Mouse (Mus musculus): ENCODE data around the gene Fam181b. TPM values are rescaled to one million over a fixed set of nuclear protein-coding genes. Genes with fewer than 3 reads are reported as not detected.

Fam181b gene
- polyA plus RNA-seq, 1 experiment from 2014 or later: 3.2 TPM

DNA sequence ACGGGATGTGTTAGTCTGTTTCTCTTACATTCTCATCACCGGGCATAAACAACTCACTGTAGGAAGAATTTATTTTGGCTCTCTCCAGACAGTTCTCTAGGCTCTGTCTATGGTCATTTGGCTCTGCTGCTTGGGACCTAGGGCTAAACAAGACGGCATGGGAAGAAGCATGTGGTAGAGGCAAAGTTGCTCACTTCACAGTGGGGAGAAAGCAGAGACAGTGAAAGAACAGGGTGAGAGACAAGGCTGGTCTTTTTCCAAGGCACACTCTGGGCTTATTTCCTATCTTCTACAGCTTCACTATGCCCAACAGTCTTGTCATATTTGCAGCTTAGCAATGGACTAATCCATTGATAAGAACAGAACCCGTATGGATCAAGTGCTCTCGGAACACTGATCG is 31.4 kb downstream of the Fam181b start:
- no peaks in the 10 kb centered on the region for H3K27me3 ChIP-seq (ENCODE audit: control insufficient read depth, insufficient read depth, low read length)
- H3K9ac ChIP-seq (ENCODE audit: low read length): no peak overlapping the region
- 77% methylated on average over 6 of the region's 6 CpGs for WGBS
- H3K27ac ChIP-seq (ENCODE audit: low read length): no peak overlapping the region
- no peaks in the 10 kb centered on the region for H3K4me1 ChIP-seq (ENCODE audit: control insufficient read depth, insufficient read depth, low read length)
- no peaks in the 10 kb centered on the region for H3K9me3 ChIP-seq (replicated peaks; ENCODE audit: control insufficient read depth, low read length)
- ATAC-seq (replicated peaks; ENCODE audit: extremely low read depth, insufficient read depth, low FRiP score): no peak
- H3K36me3 ChIP-seq (ENCODE audit: control insufficient read depth, insufficient read depth): no peaks in the 10 kb centered on the region
- no peak overlapping the region for H3K4me2 ChIP-seq (ENCODE audit: low read depth, low read length)
- H3K4me3 ChIP-seq (ENCODE audit: low read length): no peak overlapping the region

GRCm38 (mm10) chr7:93117561-93117960 is 37.9 kb downstream of the Fam181b start:
- no peak overlapping the region for H3K4me3 ChIP-seq (ENCODE audit: low read length)
- H3K27me3 ChIP-seq (ENCODE audit: control insufficient read depth, insufficient read depth, low read length): no peaks in the 10 kb centered on the region
- H3K9ac ChIP-seq (ENCODE audit: low read length): no peak overlapping the region
- no peaks in the 10 kb centered on the region for H3K9me3 ChIP-seq (replicated peaks; ENCODE audit: control insufficient read depth, low read length)
- no peak overlapping the region for H3K27ac ChIP-seq (ENCODE audit: low read length)
- H3K4me1 ChIP-seq (ENCODE audit: control insufficient read depth, insufficient read depth, low read length): no peaks in the 10 kb centered on the region
- H3K36me3 ChIP-seq (ENCODE audit: control insufficient read depth, insufficient read depth): no peaks in the 10 kb centered on the region
- no peak for ATAC-seq (replicated peaks; ENCODE audit: extremely low read depth, insufficient read depth, low FRiP score)
- WGBS: 53% methylated on average over 1 of the region's 1 CpGs
- no peak overlapping the region for H3K4me2 ChIP-seq (ENCODE audit: low read depth, low read length)

GRCm38 (mm10) chr7:93123936-93124335 is 44.3 kb downstream of the Fam181b start:
- H3K4me3 ChIP-seq (ENCODE audit: low read length): no peak overlapping the region
- H3K9me3 ChIP-seq (replicated peaks; ENCODE audit: control insufficient read depth, low read length): no peaks in the 10 kb centered on the region
- no peak overlapping the region for H3K9ac ChIP-seq (ENCODE audit: low read length)
- H3K27me3 ChIP-seq (ENCODE audit: control insufficient read depth, insufficient read depth, low read length): no peaks in the 10 kb centered on the region
- H3K4me1 ChIP-seq (ENCODE audit: control insufficient read depth, insufficient read depth, low read length): no peaks in the 10 kb centered on the region
- no peak overlapping the region for H3K27ac ChIP-seq (ENCODE audit: low read length)
- no peak for ATAC-seq (replicated peaks; ENCODE audit: extremely low read depth, insufficient read depth, low FRiP score)
- no peaks in the 10 kb centered on the region for H3K36me3 ChIP-seq (ENCODE audit: control insufficient read depth, insufficient read depth)
- no peak overlapping the region for H3K4me2 ChIP-seq (ENCODE audit: low read depth, low read length)
- WGBS: 64% methylated on average over 1 of the region's 1 CpGs

Other genes starting within 250 kb of the Fam181b start
- gene Ddias, start 205.6 kb upstream of the Fam181b start, polyA plus RNA-seq (2015; fragmentation: Nextera tagmentation; extraction: Ambion mirVana): 8.4 and 9.0 TPM in 2 replicates
- gene Prcp, start 205.4 kb upstream of the Fam181b start, polyA plus RNA-seq (2015; fragmentation: Nextera tagmentation; extraction: Ambion mirVana): 19.2 and 20.9 TPM in 2 replicates